Comparison of ENCODE assay signal across 9 mouse cellular contexts in the genomic region with DNA sequence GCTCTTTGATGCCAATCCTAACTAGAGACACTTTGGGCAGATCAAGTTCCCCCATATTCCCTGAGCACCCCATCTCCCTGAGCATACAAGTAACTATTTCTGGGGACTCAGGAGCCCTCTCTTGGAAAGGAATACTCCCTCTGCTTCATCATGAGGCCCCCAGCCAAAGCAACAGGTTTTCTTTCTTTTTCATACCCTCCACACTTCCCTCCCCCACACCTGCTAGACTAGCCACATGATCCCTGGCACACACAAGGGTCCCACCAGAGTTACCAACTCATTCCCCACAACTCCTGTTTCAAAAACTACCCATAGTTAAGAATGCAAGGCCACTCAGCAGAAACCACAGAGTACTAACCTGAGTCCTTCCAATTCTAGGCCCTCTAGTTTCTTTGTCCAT. TPM values are rescaled to one million over a fixed set of nuclear protein-coding genes. Genes with fewer than 3 reads are reported as not detected.
DNase-seq lines count a peak whose midpoint lies in the region; ATAC-seq and TF ChIP-seq lines count a peak whose summit lies in the region.
"Had no signal": no experiment of that assay in that cellular context is flagged by ENCODE, and none has a peak within 500 bp of the region (broad histone marks: within the 10 kb centered on the region; RNA-seq: fewer than 3 reads in every experiment).

No protein-coding gene starts in this region.

- peaks cover 30% of the 10 kb centered on the region for H3K36me3 ChIP-seq in heart, embryonic 12.5 days
- peaks cover 54% of the 10 kb centered on the region for H3K36me3 ChIP-seq in E14TG2a.4 (ENCODE audit: insufficient read depth, low read length)
- H3K36me3 ChIP-seq in forebrain, embryonic 14.5 days (ENCODE audit: control insufficient read depth, insufficient read depth, low read length): peaks cover 34% of the 10 kb centered on the region
- H3K36me3 ChIP-seq in liver, postnatal 0 days (replicated peaks; ENCODE audit: insufficient read depth, low read length): peaks cover 37% of the 10 kb centered on the region

- no peak for TF ChIP-seq CTCF in E14TG2a.4 (conservative IDR thresholded peaks at IDR 0.05; ENCODE audit: low read length)
- no peak for TF ChIP-seq CTCF in liver, postnatal 0 days (IDR thresholded peaks at IDR 0.05; ENCODE audit: low read depth)

- peak overlapping the region; percentile 99 for H3K9ac ChIP-seq in heart, embryonic 12.5 days
- peak overlapping the region; percentile 99 for H3K9ac ChIP-seq in forebrain, embryonic 14.5 days (ENCODE audit: low read length)
- H3K9ac ChIP-seq in liver, postnatal 0 days (replicated peaks): peak overlapping the region; percentile 94

- no peak overlapping the region for H3K27ac ChIP-seq in heart, embryonic 12.5 days (ENCODE audit: poor library complexity, severe bottlenecking)
- H3K27ac ChIP-seq in forebrain, embryonic 14.5 days (ENCODE audit: low read depth, low read length): no peak overlapping the region
- no peak overlapping the region for H3K27ac ChIP-seq in liver, postnatal 0 days (ENCODE audit: low read depth)

- no peaks in the 10 kb centered on the region for H3K27me3 ChIP-seq in heart, embryonic 12.5 days (replicated peaks)
- no peaks in the 10 kb centered on the region for H3K27me3 ChIP-seq in E14TG2a.4 (ENCODE audit: insufficient read depth, low read length)
- H3K27me3 ChIP-seq in forebrain, embryonic 14.5 days (replicated peaks; ENCODE audit: control insufficient read depth, insufficient read depth, low read length): no peaks in the 10 kb centered on the region
- H3K27me3 ChIP-seq in liver, postnatal 0 days (ENCODE audit: insufficient read depth, low read length): no peaks in the 10 kb centered on the region

- ATAC-seq in heart, embryonic 12.5 days (ENCODE audit: insufficient number of reproducible peaks, low FRiP score): no peak
- no peak for ATAC-seq in forebrain, embryonic 14.5 days
- ATAC-seq in liver, postnatal 0 days: no peak
- no peak for ATAC-seq in activated CD4-positive, CD25-positive, alpha-beta regulatory T cell, adult 4 months

- peaks cover 22% of the 10 kb centered on the region for H3K4me1 ChIP-seq in heart, embryonic 12.5 days (replicated peaks)
- peaks cover 50% of the 10 kb centered on the region for H3K4me1 ChIP-seq in E14TG2a.4 (replicated peaks; ENCODE audit: low read depth, low read length)
- H3K4me1 ChIP-seq in forebrain, embryonic 14.5 days (ENCODE audit: control insufficient read depth, insufficient read depth, low read length): peaks cover 12% of the 10 kb centered on the region
- H3K4me1 ChIP-seq in liver, postnatal 0 days (ENCODE audit: insufficient read depth): peaks cover 28% of the 10 kb centered on the region

- TF ChIP-seq EP300 in liver, postnatal 0 days (IDR thresholded peaks at IDR 0.05; ENCODE audit: low read depth): no peak

- no peaks in the 10 kb centered on the region for H3K9me3 ChIP-seq in heart, embryonic 12.5 days (replicated peaks)
- no peaks in the 10 kb centered on the region for H3K9me3 ChIP-seq in E14TG2a.4 (ENCODE audit: low read length)
- no peaks in the 10 kb centered on the region for H3K9me3 ChIP-seq in forebrain, embryonic 14.5 days (replicated peaks; ENCODE audit: control insufficient read depth, low read length)
- H3K9me3 ChIP-seq in liver, postnatal 0 days (ENCODE audit: low read length): no peaks in the 10 kb centered on the region

- peak overlapping the region; percentile 88 for H3K4me2 ChIP-seq in heart, embryonic 12.5 days
- peak overlapping the region; percentile 70 for H3K4me2 ChIP-seq in forebrain, embryonic 14.5 days (ENCODE audit: low read length)
- H3K4me2 ChIP-seq in liver, postnatal 0 days (ENCODE audit: low read depth, low read length): peak overlapping the region; percentile 77

- DNase-seq in heart, adult 8-10 months (ENCODE audit: low spot score): no peak
- DNase-seq in forebrain, embryonic 14.5 days (ENCODE audit: low spot score): no peak
- no peak for DNase-seq in liver, postnatal 0 days
- no peak for DNase-seq in right cerebral cortex, adult 18-20 months
- no peak for DNase-seq in spleen, postnatal 10 days (ENCODE audit: low spot score in 2 of 2)
- DNase-seq: kidney, postnatal 14 days had no signal

- peak overlapping the region; percentile 79 for H3K4me3 ChIP-seq in heart, embryonic 12.5 days
- H3K4me3 ChIP-seq in E14TG2a.4 (replicated peaks; ENCODE audit: low read length): peak overlapping the region; percentile 100
- H3K4me3 ChIP-seq in forebrain, embryonic 14.5 days (ENCODE audit: low read depth, low read length): peak overlapping the region; percentile 97
- H3K4me3 ChIP-seq in liver, postnatal 0 days (ENCODE audit: low read depth, low read length): peak overlapping the region; percentile 79

RNA-seq across cellular contexts. Expression of gene Hnrnpul1, which starts 1.5 kb away (rescaled TPM):
- polyA plus RNA-seq in heart, embryonic 12.5 days (2016; fragmentation: Nextera tagmentation; extraction: Ambion mirVana): 57.0 and 60.9 TPM in 2 replicates
- 10 to 100 TPM; 65.8 to 82.6 (median 71.5) TPM for total RNA-seq in heart, adult 8-10 months (2022)
- 53.6 and 61.2 TPM in 2 replicates for polyA plus RNA-seq in forebrain, embryonic 14.5 days (2014; fragmentation: Nextera tagmentation; extraction: Ambion mirVana)
- 21.4 and 22.6 TPM in 2 replicates for polyA plus RNA-seq in liver, postnatal 0 days (2015; fragmentation: Nextera tagmentation; extraction: Ambion mirVana)
- 10 to 100 TPM; 47.1 to 58.0 TPM for polyA plus RNA-seq in activated CD4-positive, CD25-positive, alpha-beta regulatory T cell, adult 4 months (2017; shearing (Covaris generic))

RNA-seq across cellular contexts. Expression of gene Ccdc97, which starts 34.2 kb away (rescaled TPM):
- polyA plus RNA-seq in heart, embryonic 12.5 days (2016; fragmentation: Nextera tagmentation; extraction: Ambion mirVana): 24.6 and 25.9 TPM in 2 replicates
- total RNA-seq in heart, adult 8-10 months (2022): 10 to 100 TPM; 56.7 to 62.0 (median 58.8) TPM
- polyA plus RNA-seq in forebrain, embryonic 14.5 days (2014; fragmentation: Nextera tagmentation; extraction: Ambion mirVana): 39.6 and 40.7 TPM in 2 replicates
- 6.7 and 6.8 TPM in 2 replicates for polyA plus RNA-seq in liver, postnatal 0 days (2015; fragmentation: Nextera tagmentation; extraction: Ambion mirVana)
- 10 to 100 TPM; 31.1 to 46.9 TPM for polyA plus RNA-seq in activated CD4-positive, CD25-positive, alpha-beta regulatory T cell, adult 4 months (2017; shearing (Covaris generic))

RNA-seq across cellular contexts. Expression of gene Axl, which starts 35.4 kb away (rescaled TPM):
- 60.6 and 61.8 TPM in 2 replicates for polyA plus RNA-seq in heart, embryonic 12.5 days (2016; fragmentation: Nextera tagmentation; extraction: Ambion mirVana)
- 10 to 100 TPM; 50.2 to 70.9 (median 65.9) TPM for total RNA-seq in heart, adult 8-10 months (2022)
- 15.8 and 16.7 TPM in 2 replicates for polyA plus RNA-seq in forebrain, embryonic 14.5 days (2014; fragmentation: Nextera tagmentation; extraction: Ambion mirVana)
- polyA plus RNA-seq in liver, postnatal 0 days (2015; fragmentation: Nextera tagmentation; extraction: Ambion mirVana): 26.6 and 27.4 TPM in 2 replicates
- polyA plus RNA-seq in activated CD4-positive, CD25-positive, alpha-beta regulatory T cell, adult 4 months (2017; shearing (Covaris generic)): 10 to 100 TPM; 16.5 to 26.4 TPM
